Mouse (Mus musculus): ENCODE measurements at regions not wholly inside any gene's neighbourhood (a gene's known extent, or its start where the extent isn't known, plus 50 kb on each side); places are given as distances from the start of the nearest gene placed in this dataset.

DNA sequence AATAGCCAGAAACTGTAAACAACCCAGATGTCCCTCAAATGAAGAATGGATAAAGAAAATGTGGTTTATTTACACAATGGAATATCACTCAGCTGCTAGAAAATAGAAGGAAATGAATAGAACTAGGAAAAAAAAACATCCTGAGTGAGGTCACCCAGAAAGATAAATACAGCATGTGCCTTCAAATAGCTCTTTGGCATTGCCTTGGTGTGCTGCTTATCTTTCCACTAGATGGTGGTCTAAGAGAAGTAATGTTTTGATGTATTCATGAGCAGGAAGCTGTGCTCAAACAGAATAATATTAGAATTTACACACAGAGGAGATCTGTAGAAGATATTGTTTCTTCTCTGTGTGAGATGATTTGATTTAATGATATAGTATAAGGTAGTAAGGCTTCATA is 78.8 kb downstream of the Zfp619 start:
- Histone ChIP-seq H3K9ac (ENCODE audit: low read depth, low read length) (no peak overlapping the region), H3K9me3 (replicated peaks; ENCODE audit: control insufficient read depth, low read length) (no peaks in the 10 kb centered on the region), H3K36me3 (ENCODE audit: control insufficient read depth, insufficient read depth) (no peaks in the 10 kb centered on the region), H3K27ac (ENCODE audit: low read length) (no peak overlapping the region), H3K27me3 (ENCODE audit: control insufficient read depth, insufficient read depth, low read depth, low read length) (no peaks in the 10 kb centered on the region), H3K4me2 (ENCODE audit: low read depth, low read length) (no peak overlapping the region), H3K4me3 (ENCODE audit: low read depth, low read length) (no peak overlapping the region), H3K4me1 (ENCODE audit: control insufficient read depth, low read depth, low read length) (no peaks in the 10 kb centered on the region)
- no peak for ATAC-seq (ENCODE audit: low read depth)

- H3K9ac ChIP-seq (ENCODE audit: low read depth, low read length) = no peak overlapping the region
- ATAC-seq (ENCODE audit: low read depth) = no peak
- H3K36me3 ChIP-seq (ENCODE audit: control insufficient read depth, insufficient read depth) = no peaks in the 10 kb centered on the region
- H3K27me3 ChIP-seq (ENCODE audit: control insufficient read depth, insufficient read depth, low read depth, low read length) = no peaks in the 10 kb centered on the region
- H3K4me2 ChIP-seq (ENCODE audit: low read depth, low read length) = no peak overlapping the region
- H3K4me3 ChIP-seq (ENCODE audit: low read depth, low read length) = no peak overlapping the region
- WGBS (ENCODE audit: insufficient replicate concordance) = 54% methylated on average over 4 of the region's 4 CpGs
- H3K27ac ChIP-seq (ENCODE audit: low read length) = no peak overlapping the region
- no peaks in the 10 kb centered on the region for H3K9me3 ChIP-seq (replicated peaks; ENCODE audit: control insufficient read depth, low read length)
- H3K4me1 ChIP-seq (ENCODE audit: control insufficient read depth, low read depth, low read length) = no peaks in the 10 kb centered on the region
Measured at GRCm38 (mm10) chr7:39613767-39614166, 96.2 kb downstream of the Zfp619 start.

DNA sequence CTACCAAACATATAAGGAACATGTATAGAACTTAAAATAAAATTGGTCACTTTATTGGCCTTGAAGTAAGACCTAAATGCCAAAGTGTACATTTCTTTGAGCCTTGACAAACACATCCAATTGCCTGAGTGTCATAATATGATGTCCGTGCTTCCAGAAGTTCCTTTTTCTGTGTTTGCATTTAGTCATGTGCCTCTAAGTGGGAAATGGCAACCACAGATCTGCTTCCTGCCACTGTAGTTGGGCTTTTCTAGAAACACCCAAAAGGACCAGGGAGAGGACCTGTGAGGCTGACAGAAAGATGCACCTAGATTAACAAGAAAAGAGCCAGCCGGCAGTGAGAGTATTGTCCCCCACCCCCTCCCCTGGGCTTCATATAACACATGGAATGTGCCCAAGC is 97.5 kb downstream of the Zfp619 start:
- ATAC-seq (ENCODE audit: low read depth) = no peak
- H3K27ac ChIP-seq (ENCODE audit: low read length) = no peak overlapping the region
- no peaks in the 10 kb centered on the region for H3K9me3 ChIP-seq (replicated peaks; ENCODE audit: control insufficient read depth, low read length)
- no peak overlapping the region for H3K9ac ChIP-seq (ENCODE audit: low read depth, low read length)
- no peaks in the 10 kb centered on the region for H3K4me1 ChIP-seq (ENCODE audit: control insufficient read depth, low read depth, low read length)
- no peaks in the 10 kb centered on the region for H3K36me3 ChIP-seq (ENCODE audit: control insufficient read depth, insufficient read depth)
- no peak overlapping the region for H3K4me2 ChIP-seq (ENCODE audit: low read depth, low read length)
- H3K27me3 ChIP-seq (ENCODE audit: control insufficient read depth, insufficient read depth, low read depth, low read length) = no peaks in the 10 kb centered on the region
- no peak overlapping the region for H3K4me3 ChIP-seq (ENCODE audit: low read depth, low read length)
- WGBS (ENCODE audit: insufficient replicate concordance) = 17% methylated on average over 2 of the region's 2 CpGs

DNA sequence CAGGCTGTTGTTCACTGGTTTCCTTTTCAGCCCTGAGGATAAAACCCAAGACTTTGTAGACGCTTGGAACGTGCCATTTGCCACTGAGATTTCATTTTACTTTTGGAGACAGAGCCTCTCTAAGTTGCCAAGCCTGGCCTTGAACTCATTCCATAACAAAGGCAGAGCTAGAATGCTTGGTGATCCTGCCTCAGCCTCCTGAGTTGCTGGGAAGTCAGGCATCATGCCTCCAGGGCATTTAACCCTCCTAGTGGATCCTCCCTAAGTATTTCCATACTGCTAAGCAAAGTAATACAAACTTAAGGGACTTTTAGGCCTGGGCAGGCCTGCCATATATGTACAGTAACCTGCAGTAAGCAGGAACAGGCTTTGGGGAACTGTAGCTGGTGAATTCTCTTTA is 104.2 kb downstream of the Zfp619 start:
- Histone ChIP-seq H3K36me3 (ENCODE audit: control insufficient read depth, insufficient read depth) (no peaks in the 10 kb centered on the region), H3K4me3 (ENCODE audit: low read depth, low read length) (no peak overlapping the region), H3K27ac (ENCODE audit: low read length) (no peak overlapping the region), H3K9me3 (replicated peaks; ENCODE audit: control insufficient read depth, low read length) (no peaks in the 10 kb centered on the region), H3K27me3 (ENCODE audit: control insufficient read depth, insufficient read depth, low read depth, low read length) (no peaks in the 10 kb centered on the region), H3K4me1 (ENCODE audit: control insufficient read depth, low read depth, low read length) (no peaks in the 10 kb centered on the region), H3K9ac (ENCODE audit: low read depth, low read length) (no peak overlapping the region), H3K4me2 (ENCODE audit: low read depth, low read length) (no peak overlapping the region)
- no peak for ATAC-seq (ENCODE audit: low read depth)
- WGBS (ENCODE audit: insufficient replicate concordance) = 62% methylated on average over 2 of the region's 2 CpGs

DNA sequence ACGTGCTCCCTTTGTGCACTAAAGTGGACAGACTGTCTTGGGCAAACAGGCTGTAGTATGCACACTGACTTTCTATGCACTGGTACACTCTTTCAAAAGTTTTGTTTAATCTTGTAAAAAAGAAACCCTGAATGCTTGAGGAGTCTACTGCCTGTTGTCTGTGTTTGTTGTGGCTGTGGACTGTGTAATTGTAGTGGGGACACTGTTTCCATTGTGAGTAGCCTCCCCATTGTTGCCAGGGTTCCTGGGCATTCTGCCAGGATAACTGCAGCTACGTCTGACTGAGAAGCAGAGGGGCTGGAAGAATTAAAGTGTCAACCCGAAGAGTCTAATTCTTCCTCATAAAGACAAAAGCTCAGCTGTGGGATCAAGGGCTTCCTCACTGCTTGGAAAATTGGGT is 115.3 kb downstream of the Zfp619 start:
- Histone ChIP-seq H3K4me3 (ENCODE audit: low read depth, low read length) (no peak overlapping the region), H3K9ac (ENCODE audit: low read depth, low read length) (no peak overlapping the region), H3K27me3 (ENCODE audit: control insufficient read depth, insufficient read depth, low read depth, low read length) (no peaks in the 10 kb centered on the region), H3K4me1 (ENCODE audit: control insufficient read depth, low read depth, low read length) (no peaks in the 10 kb centered on the region), H3K4me2 (ENCODE audit: low read depth, low read length) (no peak overlapping the region), H3K27ac (ENCODE audit: low read length) (no peak overlapping the region), H3K9me3 (replicated peaks; ENCODE audit: control insufficient read depth, low read length) (no peaks in the 10 kb centered on the region), H3K36me3 (ENCODE audit: control insufficient read depth, insufficient read depth) (no peaks in the 10 kb centered on the region)
- ATAC-seq (ENCODE audit: low read depth) = no peak
- WGBS (ENCODE audit: insufficient replicate concordance) = 36% methylated on average over 3 of the region's 3 CpGs

DNA sequence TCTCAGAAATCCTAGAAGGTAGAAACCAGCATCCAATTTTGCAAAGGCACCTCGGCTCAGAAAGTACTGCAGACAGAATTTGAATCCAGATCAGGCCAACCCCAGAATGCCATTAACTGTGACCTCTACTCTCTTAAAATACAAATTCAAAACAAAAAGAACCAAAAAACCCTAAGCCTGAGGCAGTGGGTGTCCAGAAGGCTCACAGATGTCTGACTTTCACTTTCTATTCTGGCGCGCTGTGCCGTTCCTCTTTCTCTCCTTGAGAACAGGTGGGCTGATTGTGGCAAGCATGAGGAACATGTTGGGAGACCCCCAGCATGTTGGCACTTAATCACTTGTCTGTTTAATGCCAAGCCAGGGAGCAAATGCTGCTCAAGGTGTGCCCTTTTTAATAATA is 124.8 kb downstream of the Zfp619 start:
- Histone ChIP-seq H3K36me3 (ENCODE audit: control insufficient read depth, insufficient read depth) (no peaks in the 10 kb centered on the region), H3K27me3 (ENCODE audit: control insufficient read depth, insufficient read depth, low read depth, low read length) (no peaks in the 10 kb centered on the region), H3K9ac (ENCODE audit: low read depth, low read length) (no peak overlapping the region), H3K9me3 (replicated peaks; ENCODE audit: control insufficient read depth, low read length) (no peaks in the 10 kb centered on the region), H3K4me1 (ENCODE audit: control insufficient read depth, low read depth, low read length) (no peaks in the 10 kb centered on the region), H3K27ac (ENCODE audit: low read length) (no peak overlapping the region), H3K4me2 (ENCODE audit: low read depth, low read length) (no peak overlapping the region), H3K4me3 (ENCODE audit: low read depth, low read length) (no peak overlapping the region)
- ATAC-seq (ENCODE audit: low read depth) = no peak
- WGBS (ENCODE audit: insufficient replicate concordance) = 50% methylated on average over 4 of the region's 4 CpGs

GRCm38 (mm10) chr7:39643323-39643722 is 125.8 kb downstream of the Zfp619 start:
- no peak overlapping the region for H3K9ac ChIP-seq (ENCODE audit: low read depth, low read length)
- 12% methylated on average over 1 of the region's 1 CpGs for WGBS (ENCODE audit: insufficient replicate concordance)
- no peaks in the 10 kb centered on the region for H3K27me3 ChIP-seq (ENCODE audit: control insufficient read depth, insufficient read depth, low read depth, low read length)
- H3K27ac ChIP-seq (ENCODE audit: low read length) = no peak overlapping the region
- H3K36me3 ChIP-seq (ENCODE audit: control insufficient read depth, insufficient read depth) = no peaks in the 10 kb centered on the region
- no peak overlapping the region for H3K4me2 ChIP-seq (ENCODE audit: low read depth, low read length)
- H3K4me3 ChIP-seq (ENCODE audit: low read depth, low read length) = no peak overlapping the region
- H3K9me3 ChIP-seq (replicated peaks; ENCODE audit: control insufficient read depth, low read length) = no peaks in the 10 kb centered on the region
- no peak for ATAC-seq (ENCODE audit: low read depth)
- no peaks in the 10 kb centered on the region for H3K4me1 ChIP-seq (ENCODE audit: control insufficient read depth, low read depth, low read length)

DNA sequence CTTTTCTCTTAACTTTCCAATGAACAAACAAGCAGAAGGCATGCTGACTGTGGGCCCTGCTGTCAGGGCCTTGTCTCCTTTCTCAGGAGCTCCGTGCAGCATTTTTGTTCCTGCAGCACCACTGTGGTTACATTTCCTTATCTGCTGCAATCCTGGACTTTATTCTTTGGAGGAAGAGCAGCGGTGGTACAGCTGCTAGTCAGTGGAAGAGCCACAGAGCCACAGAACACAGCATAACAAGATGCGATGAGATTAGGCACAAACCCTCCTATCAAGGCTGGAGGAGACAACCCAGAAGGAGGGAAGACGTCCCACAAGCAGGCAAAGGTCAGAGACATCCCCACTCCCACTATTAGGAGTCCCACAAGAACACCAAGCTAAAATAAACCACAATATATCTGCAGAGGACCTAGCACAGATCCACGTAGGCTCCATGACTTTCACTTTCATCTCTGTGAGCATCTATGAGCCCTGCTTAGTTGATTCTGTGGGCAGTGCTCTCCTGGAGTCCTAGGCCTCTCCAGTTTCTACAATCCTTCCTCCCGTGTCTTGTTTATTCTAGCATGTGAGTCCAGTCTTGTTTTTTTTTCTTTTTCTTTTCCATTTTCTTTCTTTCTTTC is 133.0 kb downstream of the Zfp619 start:
- H3K9ac ChIP-seq (ENCODE audit: low read depth, low read length) = no peak overlapping the region
- no peaks in the 10 kb centered on the region for H3K4me1 ChIP-seq (ENCODE audit: control insufficient read depth, low read depth, low read length)
- no peak overlapping the region for H3K27ac ChIP-seq (ENCODE audit: low read length)
- H3K36me3 ChIP-seq (ENCODE audit: control insufficient read depth, insufficient read depth) = no peaks in the 10 kb centered on the region
- H3K9me3 ChIP-seq (replicated peaks; ENCODE audit: control insufficient read depth, low read length) = no peaks in the 10 kb centered on the region
- H3K4me3 ChIP-seq (ENCODE audit: low read depth, low read length) = no peak overlapping the region
- H3K27me3 ChIP-seq (ENCODE audit: control insufficient read depth, insufficient read depth, low read depth, low read length) = no peaks in the 10 kb centered on the region
- 40% methylated on average over 6 of the region's 6 CpGs for WGBS (ENCODE audit: insufficient replicate concordance)
- no peak for ATAC-seq (ENCODE audit: low read depth)
- H3K4me2 ChIP-seq (ENCODE audit: low read depth, low read length) = no peak overlapping the region

- Histone ChIP-seq H3K36me3 (ENCODE audit: control insufficient read depth, insufficient read depth) (no peaks in the 10 kb centered on the region), H3K27me3 (ENCODE audit: control insufficient read depth, insufficient read depth, low read depth, low read length) (no peaks in the 10 kb centered on the region), H3K4me1 (ENCODE audit: control insufficient read depth, low read depth, low read length) (no peaks in the 10 kb centered on the region), H3K4me2 (ENCODE audit: low read depth, low read length) (no peak overlapping the region), H3K4me3 (ENCODE audit: low read depth, low read length) (no peak overlapping the region), H3K9me3 (replicated peaks; ENCODE audit: control insufficient read depth, low read length) (no peaks in the 10 kb centered on the region), H3K9ac (ENCODE audit: low read depth, low read length) (no peak overlapping the region), H3K27ac (ENCODE audit: low read length) (no peak overlapping the region)
- WGBS (ENCODE audit: insufficient replicate concordance) = 22% methylated on average over 4 of the region's 4 CpGs
- no peak for ATAC-seq (ENCODE audit: low read depth)
Measured at GRCm38 (mm10) chr7:39654563-39655286, 137.2 kb downstream of the Zfp619 start.
